Mouse (Mus musculus): ENCODE data around the gene Inpp4b.

Inpp4b gene

GRCm38 (mm10) chr8:81731332-81731731 lies 389.0 kb downstream of the Inpp4b start:
- no peak for DNase-seq (ENCODE audit: low spot score)

GRCm38 (mm10) chr8:81735655-81736054 lies 393.3 kb downstream of the Inpp4b start:
- no peak for DNase-seq (ENCODE audit: low spot score)

GRCm38 (mm10) chr8:81736103-81736502 lies 393.7 kb downstream of the Inpp4b start:
- DNase-seq (ENCODE audit: low spot score) = no peak

DNA sequence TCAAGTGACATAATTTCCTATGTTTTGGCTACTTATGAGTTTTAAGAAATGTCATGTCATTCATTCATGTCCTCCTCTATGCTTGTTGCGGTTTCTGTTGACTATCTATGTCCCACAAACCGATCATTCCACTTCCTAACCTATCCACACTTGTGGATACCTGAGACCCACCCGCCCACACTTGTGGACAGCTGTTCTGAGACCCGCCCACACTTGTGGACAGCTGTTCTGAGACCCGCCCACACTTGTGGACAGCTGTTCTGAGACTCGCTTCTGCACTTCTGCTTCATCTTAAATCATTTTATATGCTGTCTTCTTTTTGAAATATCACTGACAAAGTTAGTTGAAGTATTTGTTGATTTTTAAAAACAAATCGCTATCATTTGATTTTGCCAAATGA lies 400.2 kb downstream of the Inpp4b start:
- DNase-seq (ENCODE audit: low spot score) = no peak

DNA sequence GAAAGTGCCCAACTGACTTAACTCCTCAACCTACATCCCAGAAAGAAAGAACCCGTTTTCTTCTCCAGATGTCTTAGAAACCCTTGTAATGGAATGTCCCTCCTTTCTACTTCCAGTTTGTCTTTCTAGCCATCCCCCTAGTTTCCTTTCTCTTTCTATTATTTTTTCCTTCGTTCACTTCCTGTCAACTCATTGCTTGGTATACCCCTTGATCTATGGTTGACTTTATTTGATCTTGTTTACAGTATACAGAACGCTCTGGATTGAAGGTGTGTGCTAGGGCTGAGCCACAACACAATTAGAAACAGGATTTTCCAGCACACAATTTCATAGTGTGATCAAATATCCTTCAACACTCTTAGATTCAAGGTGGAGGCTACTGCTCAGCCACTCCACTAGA lies 400.7 kb downstream of the Inpp4b start:
- DNase-seq (ENCODE audit: low spot score) = no peak

GRCm38 (mm10) chr8:81745439-81745838 lies 403.1 kb downstream of the Inpp4b start:
- no peak for DNase-seq (ENCODE audit: low spot score)

DNA sequence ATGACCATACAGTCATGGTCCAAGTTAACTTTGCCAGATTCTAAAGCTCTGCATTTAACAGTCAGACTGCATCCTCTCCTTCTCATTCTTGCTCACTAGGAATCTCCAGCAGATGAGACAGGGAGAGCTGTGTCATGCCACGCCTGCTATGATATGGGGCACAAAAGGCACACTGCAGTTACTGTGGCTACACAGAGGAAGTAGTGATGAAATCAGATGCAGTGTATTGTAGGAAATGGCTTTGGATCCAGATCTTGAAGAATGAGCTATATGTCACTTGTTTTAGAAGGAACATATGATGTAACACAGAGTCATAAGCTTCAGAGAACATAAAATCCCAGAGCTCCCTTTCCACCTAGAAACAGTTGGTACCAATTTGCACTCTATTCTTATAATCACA lies 408.8 kb downstream of the Inpp4b start:
- no peak for DNase-seq (ENCODE audit: low spot score)

DNA sequence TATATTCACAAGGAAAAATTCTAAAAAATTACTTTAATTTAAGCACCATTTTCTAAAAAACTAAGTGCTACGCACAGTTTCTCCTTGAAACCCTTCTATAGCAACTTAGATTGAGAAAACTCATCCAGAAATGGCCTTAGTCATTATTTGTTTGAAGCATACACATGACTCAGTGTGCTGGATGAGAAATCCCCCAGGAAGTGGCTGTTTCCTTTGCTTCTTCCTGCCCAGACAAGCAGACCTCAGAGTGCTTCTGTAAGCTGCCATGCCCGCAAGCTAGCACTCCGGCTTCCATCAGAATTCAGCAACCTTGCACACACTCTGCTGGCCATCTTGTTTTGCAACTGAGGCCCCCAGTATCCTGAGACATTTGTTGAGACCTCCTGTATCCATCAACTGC lies 414.3 kb downstream of the Inpp4b start:
- DNase-seq (ENCODE audit: low spot score) = no peak

- DNase-seq (ENCODE audit: low spot score) = no peak
Observed at GRCm38 (mm10) chr8:81757580-81758144, 415.3 kb downstream of the Inpp4b start.

DNA sequence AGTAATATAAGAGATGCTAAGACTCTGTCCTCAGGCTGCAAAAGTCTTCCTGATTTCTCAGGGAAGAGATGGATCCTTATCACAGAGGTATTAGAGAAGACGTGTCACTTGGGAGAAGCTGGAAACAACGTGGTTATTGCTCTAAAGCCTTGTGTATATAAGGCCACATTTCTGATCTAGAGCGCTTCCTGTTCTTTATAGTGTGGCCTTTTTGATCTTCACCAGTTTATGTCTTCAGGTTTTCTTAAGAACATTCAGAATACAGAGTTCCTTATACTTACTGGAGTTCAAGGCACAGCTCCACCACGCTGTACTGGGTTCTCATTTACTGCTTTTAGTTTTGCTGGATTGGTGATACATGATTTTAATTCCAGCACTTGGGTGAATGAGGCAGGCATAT lies 419.1 kb downstream of the Inpp4b start:
- DNase-seq (ENCODE audit: low spot score) = no peak

- DNase-seq (ENCODE audit: low spot score) = no peak
Observed at GRCm38 (mm10) chr8:81766033-81766432, 423.7 kb downstream of the Inpp4b start.

DNA sequence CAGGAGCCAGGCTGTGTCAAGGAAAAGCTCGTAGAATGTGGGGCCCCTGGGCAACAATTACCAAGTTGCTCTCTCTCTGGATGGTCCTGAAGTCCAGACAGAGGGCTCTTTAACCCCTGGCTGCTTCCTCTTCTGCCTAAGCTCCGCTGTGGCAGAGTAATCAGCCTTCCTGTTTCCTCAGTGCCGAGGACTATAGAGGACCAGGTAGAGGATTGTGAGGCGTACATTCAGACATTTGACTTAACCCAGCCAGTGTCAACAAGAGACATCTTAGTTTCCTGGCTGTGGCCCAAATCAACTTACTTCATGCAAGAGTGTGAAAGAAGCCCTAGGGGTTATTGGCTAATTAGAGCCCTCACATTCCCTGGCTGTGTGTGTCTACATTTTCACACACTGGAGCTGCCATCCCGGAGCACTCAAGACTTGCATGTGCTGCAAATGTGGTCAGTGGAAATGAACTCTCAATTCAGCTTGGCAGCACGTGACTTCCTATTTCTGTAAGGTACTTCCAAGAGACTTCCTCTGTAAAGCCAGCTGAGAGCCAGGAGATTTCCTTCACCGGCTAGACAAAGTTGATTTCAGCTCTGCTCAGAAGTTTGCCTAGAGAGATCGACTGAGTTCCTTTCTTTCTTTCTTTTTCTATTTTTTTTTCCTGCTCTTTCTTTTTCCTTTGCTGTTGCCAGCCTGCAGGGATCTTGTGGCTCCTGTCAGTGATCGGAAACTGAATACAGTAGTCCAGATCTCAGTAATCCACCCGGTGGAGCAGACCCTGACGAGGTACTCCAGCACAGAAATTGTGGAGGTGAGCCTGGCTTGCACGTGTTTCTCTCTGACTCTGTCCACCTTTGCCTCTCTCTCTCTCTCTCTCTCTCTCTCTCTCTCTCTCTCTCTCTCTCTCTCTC lies 425.3 kb downstream of the Inpp4b start:
- DNase-seq (ENCODE audit: low spot score) = peak; percentile 33

GRCm38 (mm10) chr8:81768313-81768675 lies 425.9 kb downstream of the Inpp4b start:
- peak; percentile 20 for DNase-seq (ENCODE audit: low spot score)

DNA sequence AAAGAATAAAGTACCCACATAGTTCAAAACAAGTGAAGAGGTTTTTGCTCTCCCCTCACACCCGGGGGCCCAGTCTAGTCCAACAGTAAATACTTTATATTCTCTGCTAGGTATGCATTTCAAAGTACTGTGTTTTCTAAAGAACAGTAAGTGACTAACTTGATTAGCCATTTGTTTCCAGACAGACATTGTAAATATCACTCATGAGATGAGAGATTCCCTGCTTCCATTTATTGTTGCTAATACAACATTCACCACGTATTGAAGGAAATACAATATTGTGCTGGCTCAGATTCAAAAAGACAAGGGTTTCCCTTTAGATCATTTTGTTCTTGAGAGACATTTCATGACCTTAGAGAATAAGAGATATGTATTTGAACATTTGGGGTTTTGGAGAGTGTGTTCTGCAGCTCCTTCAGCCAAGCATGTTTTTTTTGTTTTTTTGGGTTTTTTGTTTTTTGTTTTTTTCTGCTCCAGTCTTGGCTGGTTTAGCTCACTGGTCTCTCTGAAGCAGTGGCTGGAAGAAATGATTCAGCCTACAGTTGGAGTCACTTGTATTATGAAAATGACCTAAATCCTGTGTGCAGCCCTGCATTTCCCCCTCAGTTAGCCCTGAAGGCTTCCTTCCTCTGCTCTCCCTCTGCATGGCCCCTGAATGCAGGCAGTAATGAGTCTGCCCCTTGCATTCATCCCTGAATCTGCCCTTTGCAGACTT lies 426.5 kb downstream of the Inpp4b start:
- DNase-seq (ENCODE audit: low spot score) = no peak

- peak; percentile 41 for DNase-seq (ENCODE audit: low spot score)
Observed at GRCm38 (mm10) chr8:81770603-81771276, 428.4 kb downstream of the Inpp4b start.

DNA sequence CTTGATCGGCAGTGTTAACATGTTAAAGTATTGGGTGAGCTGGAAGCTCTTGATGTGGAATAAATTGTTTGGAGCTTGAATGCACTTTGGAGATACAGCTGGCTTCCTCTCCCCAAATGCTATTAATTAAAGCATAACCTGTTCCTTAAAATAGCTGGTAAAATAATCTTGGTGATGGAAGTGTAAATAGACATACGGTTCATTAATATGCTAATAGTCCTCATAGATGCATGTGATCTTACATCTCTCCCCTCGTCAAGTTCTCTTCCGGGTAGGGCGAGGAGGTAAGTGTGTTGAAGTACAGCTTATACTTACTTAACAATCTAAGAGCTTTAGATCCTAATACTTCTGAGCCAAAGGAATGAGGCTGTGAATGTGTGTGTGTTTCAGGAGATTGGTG lies 430.5 kb downstream of the Inpp4b start:
- DNase-seq (ENCODE audit: low spot score) = no peak

DNA sequence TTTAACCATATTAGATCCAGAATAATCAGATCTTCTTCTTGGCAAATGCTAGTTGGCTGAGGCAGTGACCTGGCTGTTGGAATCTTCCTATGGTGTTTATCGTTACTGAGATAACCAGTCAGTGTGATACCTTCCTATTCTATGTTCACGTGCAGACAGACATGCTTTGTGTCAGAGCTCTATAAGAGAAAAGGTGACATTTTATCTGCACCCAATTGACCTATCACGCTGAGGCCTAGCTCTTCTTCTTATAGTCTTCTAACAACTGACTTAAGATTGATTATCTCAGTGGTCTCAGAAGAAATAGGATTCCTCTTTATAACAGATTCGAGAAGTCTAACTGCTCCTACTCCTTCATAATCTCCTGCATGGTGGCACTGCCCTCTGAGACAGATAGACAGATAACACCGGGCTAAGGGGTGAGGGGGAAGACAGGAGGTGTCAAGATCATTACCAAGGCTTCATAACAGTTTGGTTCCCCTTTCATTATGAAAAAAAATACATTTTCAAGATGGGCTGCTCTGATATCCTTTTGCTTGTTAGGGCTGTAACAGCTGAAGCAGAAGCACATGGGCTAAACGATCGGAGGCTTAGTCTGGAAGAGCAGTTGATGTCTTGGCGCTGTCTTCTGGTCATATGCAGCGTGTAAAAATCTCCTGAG lies 431.1 kb downstream of the Inpp4b start:
- no peak for DNase-seq (ENCODE audit: low spot score)

DNA sequence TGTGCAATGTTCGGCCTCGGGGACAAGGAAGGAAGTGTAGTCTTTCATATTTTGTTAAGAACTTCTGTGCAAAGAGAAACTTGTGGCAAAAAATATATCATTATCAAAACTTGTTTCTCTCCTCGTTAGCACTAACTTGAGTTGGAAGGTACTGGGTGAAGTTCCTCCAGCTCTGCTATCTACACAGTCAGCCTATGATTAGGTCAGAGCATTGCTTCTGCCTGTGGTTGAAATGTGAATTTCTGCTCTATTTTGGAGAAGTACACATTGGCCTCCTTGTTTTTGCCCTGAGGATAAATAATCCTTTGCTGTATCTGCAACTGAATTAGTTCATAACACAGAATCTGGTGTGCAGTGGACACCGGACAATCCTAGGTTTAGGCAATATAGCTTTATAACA lies 431.7 kb downstream of the Inpp4b start:
- no peak for DNase-seq (ENCODE audit: low spot score)

DNA sequence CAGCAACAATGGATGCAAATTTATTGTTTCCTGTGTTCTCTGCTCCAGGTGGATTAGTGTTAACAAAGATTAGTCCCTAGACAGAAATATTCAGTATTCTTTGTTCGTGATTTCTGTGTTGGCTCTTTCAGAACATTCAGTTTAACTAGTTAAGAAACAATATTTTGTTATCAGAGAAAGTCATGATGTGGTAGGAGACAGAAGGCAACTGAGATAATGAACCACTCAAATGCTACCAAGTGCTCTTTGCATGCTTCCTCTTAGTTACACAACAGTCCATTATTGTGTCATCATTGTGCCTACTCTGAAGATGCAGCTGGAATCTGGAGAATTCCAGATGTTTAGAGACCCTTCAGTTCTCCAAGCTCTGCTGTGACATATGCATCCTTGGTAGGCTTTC lies 432.1 kb downstream of the Inpp4b start:
- no peak for DNase-seq (ENCODE audit: low spot score)

DNA sequence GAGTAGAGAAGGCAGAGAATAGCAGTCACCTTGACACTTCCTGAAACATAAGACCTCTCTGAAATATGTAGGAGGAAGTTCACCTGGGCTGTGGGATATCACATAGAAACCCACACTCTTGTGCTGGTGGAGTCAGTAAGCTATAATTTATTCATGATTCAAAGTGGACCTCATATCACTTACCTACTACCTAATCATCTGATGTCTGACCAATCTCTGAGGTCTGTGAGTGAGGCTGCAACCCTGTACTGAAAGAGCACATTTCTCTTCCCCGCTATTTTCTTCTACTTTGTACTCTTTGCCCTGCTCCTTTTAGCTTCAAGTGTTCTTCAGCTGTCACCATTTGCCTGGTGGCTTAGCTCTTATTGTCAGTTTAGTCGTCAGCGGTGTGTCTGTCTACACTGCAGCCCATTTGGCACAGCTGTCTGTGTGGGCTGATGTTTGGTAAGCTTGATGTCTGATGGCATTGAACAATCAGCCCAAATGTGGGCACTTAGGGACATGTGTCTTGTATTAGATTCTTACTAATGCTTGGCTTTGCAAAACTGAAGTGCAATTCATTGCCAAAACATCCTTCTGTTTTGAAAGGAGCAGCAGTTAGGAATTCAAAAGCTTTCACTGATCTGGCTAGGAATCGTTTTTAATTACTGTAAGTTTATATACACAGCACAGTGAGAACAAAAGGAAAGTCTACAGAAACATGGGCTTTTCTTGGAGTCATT lies 434.3 kb downstream of the Inpp4b start:
- DNase-seq (ENCODE audit: low spot score) = no peak

DNA sequence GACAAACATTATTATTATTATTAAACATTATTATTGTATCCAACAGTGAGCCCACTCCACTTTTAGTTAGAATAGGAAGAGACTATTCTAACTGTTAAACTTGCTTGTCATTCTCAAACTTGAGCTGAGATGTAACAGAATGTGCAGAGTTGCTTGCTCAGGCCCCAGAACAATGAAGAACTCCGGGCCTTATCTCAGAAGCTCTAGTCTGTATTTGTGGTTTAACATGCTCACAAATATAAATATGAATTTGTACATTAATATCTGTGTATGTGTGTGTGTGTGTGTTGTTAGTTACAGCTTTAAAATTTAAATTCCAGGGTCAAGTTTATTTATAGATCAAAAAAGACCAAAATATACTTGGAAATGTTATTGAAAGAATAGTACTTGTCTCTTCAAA lies 435.3 kb downstream of the Inpp4b start:
- DNase-seq (ENCODE audit: low spot score) = no peak

Data from retina, embryonic 14.5 days (tissue).